Mouse (Mus musculus) C2C12 (cell line): ENCODE data around the gene Ntn1.

Source experiments
- CTCF ChIP-seq: IDR thresholded peaks from one replicate; pipeline ENCODE4 v1.5.1; 2011; ENCODE audit not compliant: control insufficient read depth, insufficient read depth, insufficient read length
- USF1 ChIP-seq: IDR thresholded peaks from one replicate; pipeline ENCODE4 v1.6.1; 2011; ENCODE audit warnings: low read depth, mild to moderate bottlenecking, control low read depth, moderate library complexity

DNA sequence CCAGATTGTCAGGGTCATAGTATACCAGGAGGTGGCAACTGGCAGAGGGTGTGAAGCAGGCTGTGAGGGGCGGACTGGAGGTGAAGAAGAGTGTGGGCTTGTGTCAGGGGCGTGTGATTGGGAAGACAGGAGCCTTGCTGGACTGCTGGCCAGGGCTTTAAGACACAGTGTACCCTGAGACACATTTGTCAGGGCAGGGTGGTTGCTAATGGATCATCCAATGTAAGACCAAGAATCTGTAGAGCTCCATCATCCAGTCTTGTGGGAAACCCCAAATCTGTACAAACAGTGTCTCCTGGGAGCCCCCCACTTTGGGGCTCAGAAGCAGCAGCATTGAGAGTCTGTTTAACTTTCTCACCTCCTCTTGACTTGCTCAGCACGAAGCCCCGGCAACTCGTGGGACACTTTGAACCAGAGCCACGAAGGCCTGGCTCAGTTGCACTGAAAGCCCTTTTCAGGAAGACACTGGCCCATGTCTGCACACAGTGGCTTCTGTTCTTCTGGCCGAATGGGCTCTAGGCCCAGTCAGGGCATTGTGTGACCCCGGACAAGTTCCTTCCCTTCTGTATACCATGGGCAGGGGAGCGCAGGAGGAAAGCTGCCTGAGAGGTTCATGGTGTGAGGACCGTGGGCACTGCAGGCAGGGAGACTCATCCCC lies 194.9 kb downstream of the Ntn1 start:
- TF ChIP-seq CTCF (no peak), USF1 (no peak)
